Mouse (Mus musculus) heart, adult 18-20 months (tissue): ENCODE results near the gene Tbx19. TPM values are rescaled to one million over a fixed set of nuclear protein-coding genes. Genes with fewer than 3 reads are reported as not detected.

Experiments used
- DNase-seq, 2 experiments: peaks; one replicate each; pipeline ENCODE4 v3.0.0; 2021 to 2022; ENCODE audit warnings: mixed read lengths in 1 of 2
- total RNA-seq, 2 experiments: library from RNA; stranded (reverse); gene quantifications; 2 replicates each; pipeline ENCODE4 v1.2.3; 2021

Tbx19 gene
- total RNA-seq, 2 experiments from 2014 or later: not detected

DNA sequence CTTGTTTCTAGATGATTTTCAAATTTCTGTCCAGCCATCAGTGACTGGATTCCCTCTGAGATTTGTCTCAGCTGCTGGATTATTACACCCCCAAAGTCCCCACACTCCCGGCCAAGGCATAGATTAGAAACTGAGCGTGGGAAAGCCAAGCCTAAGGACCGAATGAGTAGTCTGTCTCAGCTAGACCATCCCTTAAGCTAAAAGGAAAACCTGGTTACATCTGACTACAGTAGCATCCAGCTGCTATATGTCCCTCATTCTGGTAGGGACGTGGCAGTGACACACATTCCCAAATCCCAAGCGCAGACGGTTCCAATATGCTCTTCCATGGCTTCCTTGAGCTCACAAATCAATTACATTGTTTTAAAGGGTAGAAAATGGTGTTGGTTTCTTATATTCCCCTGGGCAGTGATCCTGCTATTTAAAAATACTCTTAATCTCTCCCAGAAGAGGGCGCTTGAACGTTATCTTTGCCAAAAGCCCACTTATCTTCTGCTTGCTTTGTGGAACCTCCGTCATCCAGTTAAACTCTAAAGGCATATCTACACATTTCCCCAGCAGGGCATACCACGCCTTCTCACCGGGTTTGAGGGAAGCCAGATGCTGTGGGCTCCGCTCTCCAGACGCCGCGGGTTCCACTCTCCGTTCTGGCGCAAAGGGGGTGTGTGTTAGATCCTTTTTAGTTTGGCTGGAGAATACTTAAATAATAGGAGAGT, 46.0 kb downstream of the Tbx19 start:
- peak; percentile 44 to 53 for DNase-seq

DNA sequence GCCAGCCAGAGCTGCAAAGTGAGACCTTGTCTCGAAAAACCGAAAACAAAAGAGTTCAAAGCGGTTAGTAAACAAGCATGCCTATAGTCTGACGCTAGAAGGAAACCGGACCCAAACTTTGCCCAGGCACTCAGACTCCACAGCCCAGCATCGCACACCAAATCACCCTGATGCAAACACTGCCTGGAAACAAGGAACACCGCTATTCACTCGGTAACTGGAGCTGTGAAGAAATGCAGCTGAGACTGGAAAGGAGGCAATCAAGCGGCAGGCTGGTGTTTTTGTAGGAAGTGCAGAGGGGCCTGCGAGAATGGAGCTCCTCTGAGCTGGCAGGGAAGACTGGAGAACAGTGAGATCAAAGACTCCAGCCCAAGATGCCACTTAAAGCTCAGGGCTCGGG, 46.9 kb downstream of the Tbx19 start:
- DNase-seq: no peak

DNA sequence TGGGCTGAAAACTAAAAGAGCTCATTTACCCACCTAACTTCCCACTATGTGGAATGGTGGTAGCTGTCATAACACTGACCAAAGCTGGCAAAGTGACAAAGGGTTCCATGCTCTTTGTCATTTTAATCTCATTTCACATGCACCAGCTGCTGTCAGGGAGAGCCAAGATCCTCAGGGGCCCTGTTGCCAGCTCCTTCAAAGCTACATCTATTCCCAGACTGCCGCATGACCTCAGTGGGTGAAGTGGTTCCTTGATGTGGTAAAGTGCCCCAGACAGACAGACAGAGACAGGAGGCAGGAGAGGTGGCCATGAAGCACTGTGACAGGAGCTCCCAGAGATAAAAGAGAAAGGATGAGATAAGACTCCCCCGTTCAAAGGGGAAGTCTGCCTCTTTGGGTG, 49.9 kb downstream of the Tbx19 start:
- DNase-seq: peak; percentile 30 to 58

DNA sequence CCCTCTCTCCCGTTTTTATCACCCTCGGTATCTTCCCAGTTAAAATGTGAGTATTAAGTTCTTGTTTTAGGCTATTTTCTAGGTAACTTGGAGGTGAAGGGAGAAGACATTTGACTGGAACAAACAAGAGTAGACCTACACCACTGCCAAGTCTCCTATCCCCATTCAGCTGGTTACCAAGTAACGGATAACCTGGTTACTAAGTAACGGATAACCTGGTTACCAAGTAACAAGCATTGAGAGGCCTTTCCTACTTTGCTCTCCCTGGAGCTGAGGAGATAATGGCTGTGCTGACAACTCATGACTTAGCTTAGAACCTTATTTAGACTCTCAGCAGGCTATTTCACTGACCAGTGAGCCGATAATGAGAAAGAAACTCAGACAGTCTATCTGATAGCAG, 51.4 kb downstream of the Tbx19 start:
- no peak for DNase-seq

DNA sequence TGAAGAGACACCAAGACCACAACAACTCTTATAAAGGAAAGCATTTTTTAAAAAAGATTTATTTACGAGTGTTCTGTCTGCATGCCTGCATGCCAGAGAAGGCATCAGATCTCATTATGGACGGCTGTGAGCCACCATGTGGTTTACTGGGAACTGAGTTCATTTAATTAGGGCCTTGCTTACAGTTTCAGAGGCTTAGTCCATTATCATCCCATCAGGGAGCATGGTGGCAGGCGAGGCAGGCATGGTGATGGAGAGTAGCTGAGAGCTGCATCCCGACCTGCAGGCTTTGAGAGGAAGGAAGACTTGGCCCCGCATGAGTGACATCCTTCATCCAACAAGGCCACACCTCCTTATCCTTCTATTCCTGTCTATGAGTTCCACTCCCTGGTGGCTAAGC, 52.1 kb downstream of the Tbx19 start:
- DNase-seq: no peak

DNA sequence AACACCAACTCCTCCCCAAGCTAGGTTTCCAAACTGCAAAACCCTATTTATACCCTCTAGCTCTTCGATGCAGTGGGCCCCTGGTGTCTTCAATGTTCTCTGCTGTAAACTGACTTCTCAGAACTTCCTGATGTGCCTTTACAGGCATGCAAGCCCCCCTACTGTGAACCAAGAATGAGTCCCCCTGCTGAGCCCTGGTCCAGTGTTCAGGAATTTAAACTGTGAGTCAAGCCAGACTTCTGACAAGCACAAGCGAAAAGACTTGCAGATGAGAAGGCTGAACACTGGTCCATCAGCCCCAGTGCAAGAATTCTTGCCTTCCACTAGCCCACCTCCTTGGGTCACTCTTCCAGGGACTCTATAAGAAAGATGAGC, 54.6 kb downstream of the Tbx19 start:
- DNase-seq: no peak

DNA sequence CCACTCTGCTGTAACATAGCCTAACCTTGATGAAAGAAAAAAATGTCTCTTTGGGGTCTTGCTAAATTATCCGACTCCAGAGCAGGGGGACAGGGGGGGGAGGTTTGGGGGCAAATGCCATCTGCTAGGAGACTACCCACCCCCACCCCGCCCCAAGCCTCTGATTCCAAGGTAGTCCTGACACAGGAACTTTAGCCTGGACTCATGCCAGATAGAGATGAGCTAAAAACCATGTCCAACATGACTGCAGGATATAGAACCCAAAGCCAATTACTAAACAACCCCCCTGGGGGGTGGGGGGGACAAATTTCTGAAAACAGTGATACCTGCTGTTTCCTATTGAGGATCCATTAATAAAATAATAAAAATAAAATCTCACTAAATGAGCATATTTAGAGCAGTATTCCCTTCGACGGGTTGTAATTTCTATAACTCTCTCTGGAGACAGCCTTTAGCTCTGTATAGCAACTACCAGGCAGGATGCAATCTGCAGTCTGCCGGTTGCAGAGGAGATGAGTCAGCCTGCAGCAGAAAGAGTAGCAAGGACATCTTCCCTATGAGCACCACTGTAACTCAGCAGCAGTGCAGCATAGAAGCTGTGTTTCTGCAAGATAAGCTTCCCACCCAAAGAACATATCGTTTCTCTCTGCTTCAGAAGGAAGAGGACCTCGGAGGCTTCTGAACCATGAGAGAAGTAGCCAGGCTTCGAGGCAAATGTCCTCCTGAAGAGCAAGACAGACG, 55.1 kb downstream of the Tbx19 start:
- DNase-seq: no peak

DNA sequence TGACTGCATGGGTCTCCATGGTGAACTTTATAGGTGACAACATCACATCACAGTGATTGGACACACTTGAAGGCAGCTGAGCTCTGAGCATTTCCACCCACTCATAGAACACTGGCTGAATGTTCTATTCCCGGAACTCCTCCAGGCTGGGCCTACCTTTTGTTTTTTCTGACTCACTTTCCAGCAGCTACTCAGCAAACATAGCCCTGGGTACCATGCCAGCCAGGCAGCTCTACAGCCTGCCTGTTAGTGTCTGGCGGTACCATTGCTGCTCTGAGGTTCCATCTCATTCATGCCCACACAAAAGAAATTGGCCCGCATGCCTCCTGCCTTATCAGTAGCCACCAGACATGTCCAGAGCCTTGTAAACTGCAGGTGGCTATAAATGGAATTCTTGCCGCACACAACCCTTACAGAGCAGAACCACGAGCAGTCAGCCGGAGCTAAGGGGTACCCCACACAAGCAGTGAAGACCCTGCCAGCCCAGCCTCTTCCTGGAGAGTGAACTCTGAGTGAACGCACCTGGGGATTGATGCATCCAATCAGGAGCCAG, 55.8 kb downstream of the Tbx19 start:
- DNase-seq: peak; percentile 27 to 48

DNA sequence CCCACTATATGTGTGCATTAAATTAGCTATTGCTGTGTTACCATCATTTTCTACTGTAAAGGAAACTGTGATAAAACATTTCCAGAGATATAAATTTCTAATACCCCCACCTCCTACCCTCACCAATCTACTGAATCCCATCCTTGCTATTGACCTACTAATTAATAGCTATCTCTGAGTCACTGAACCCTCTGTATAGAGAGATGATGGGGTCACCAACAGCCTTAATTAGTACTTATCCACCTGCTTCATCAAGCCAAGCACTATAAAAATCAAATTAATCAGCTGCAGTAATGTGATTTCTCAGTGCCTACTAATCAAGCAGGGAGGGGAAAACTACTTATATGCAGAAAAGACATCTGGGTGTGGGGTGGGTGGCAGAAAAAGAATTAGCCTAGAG, 61.0 kb downstream of the Tbx19 start:
- no peak for DNase-seq

DNA sequence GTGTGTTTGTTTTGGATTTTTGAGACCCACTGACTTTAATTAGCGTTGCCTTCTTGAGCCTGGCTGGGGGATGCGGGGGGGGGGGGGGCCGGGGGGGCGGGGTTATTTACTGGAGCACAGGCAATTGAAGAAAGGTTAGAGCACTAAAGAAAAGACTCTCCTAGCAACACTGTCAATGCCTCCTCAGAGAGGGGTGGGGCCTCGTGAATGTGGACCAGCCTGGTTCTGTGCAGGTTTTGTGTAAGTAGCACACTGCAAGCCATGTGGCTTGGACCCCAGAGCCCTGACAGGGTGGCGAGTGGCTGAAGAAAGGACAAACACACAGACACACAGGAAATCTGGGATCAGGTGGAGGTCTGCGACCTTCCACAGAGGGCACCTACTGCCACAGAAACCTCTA, 65.7 kb downstream of the Tbx19 start:
- no peak for DNase-seq

DNA sequence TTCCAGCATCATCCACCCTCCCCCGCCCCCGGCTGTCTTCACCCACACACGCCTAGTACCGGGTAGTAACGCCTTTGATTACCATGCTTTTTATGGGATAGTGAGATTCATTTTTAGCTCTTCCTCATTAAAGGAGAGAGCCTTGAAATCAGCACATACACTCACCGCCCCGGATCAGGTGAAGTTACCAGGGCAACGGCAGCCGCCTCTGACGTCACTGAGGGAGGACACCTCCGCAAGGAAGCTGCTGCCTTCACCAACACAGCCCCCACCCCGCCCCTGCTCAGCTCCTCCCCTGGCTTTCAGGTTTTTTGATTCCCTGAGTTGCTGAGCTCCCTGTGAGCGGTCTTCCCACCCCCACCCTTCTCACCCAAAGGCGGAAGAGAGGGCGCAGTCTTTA, 68.9 kb downstream of the Tbx19 start:
- no peak for DNase-seq

DNA sequence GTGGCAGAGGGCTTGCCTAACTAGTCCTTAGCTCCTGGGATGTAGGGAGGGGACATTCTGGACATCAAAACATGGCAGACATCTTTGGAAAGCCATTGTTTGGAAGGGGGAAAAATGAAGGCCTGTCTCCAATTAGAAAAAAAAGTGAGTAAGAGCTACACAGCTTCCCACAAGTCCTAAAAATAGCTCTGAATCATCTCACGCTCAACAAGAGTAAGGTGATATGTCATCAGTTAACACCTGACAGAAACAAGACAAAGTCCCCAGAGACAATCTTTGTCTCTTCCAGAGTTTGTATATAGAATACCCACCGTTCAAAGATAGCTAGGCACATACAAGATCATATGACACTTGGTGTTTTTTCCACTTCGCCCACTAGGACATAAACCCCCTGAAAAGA, 71.0 kb downstream of the Tbx19 start:
- DNase-seq: no peak

Other genes starting within 250 kb of the Tbx19 start
- under 1 TPM; 0.57 to 0.62 TPM for gene Xcl1, start 225.2 kb downstream of the Tbx19 start, total RNA-seq
- gene Sft2d2, start 33.7 kb upstream of the Tbx19 start, total RNA-seq: 10 to 100 TPM; 14.8 to 15.4 TPM
- gene Tiprl, start 76.2 kb upstream of the Tbx19 start, total RNA-seq: 10 to 100 TPM; 34.6 to 45.4 TPM
- 1 to 10 TPM; 1.2 TPM for gene Gpr161, start 135.0 kb upstream of the Tbx19 start, total RNA-seq